Mouse (Mus musculus) cerebral cortex, adult 2 months (tissue): ENCODE results near the gene Ppp1r37.

Experiments
- WGBS: fragments of 180-500 bp; shearing (Covaris S2); methylation state at CpG from one replicate; pipeline ENCODE4 v1.1.7; 2018; 5-methylcytosine and 5-hydroxymethylcytosine counted together

The Ppp1r37 gene

DNA sequence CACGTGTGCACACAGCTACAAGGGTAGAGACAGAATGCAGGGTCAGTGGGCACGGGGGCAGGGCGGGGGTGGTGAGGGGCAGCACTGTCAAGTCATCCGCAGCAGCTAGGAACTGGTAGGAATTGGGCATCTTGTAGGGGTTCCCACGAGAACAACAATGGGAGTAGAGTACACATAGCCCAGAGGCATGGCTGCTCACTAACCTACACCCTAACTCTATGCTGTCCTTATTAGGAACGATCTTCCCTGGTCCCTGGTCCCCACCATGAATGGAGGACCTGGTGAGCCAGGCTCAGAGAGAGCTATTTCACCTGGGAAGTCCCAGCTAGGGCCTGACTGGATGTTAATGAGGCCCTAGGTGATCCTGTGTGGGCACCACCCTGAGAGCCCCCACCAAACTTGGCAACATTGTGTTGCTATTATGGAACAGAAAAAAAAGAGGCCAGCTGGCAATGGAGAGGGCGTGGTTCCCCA lies 21.2 kb downstream of the Ppp1r37 start:
- 57% methylated on average over 7 of the region's 7 CpGs for WGBS

DNA sequence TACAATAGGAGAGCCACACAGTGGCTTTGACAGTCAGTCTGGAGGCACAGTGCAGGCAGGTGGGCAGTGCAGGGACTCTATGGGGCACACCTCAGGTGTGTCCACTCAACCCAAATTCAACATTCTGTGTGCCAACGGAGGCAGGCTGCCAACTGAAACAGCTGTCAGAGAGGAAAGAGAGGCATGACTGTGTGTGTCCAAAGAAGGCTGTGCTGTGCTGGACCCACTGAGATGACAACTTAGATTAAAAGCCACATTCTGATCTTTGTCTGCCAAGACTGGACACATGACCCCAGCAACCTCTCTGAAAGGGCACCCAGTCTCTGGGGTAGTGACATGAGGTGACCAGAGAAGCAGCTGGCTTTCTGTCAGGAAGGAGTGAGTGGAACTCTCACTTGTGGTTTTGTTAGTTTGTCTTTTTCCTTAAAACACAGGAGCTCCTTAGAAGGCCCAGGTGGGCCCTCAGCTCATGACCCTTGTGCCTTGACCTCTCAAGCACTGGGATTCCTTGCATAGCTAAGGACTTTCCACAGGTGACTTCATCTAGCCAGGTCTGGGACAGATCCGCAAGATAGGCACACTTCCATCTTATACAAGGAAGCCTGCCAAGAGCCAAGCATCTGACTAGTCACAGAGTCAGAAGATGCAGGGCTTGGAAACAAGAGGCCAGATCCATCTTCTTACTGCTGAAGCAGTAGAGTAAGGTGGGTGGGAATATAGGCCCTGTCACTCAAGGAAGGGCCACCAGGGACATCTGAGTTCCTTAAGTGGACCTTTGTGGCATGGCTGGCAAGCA lies 21.9 kb downstream of the Ppp1r37 start:
- WGBS, result 67% methylated on average over 2 of the region's 2 CpGs

DNA sequence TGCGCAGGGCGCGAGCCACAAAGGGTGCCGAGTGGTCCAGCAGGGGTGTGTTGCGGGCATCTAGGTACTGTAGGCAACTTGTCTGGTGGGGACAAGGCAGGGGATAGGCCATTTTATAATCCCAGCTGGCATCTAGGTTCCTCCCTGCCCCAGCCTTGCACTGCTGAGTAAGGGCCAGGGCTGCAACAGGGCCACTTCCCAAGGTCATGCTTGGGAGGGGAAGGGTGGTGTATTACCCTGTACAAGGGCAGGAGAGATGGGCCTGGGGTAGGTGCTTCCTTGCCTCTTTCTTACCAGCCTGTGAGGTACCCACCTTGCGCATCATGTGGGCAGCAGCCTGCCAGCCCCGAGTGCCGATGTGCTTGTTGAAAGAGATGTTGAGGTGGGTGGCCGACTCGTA lies 28.2 kb downstream of the Ppp1r37 start:
- WGBS, result 81% methylated on average over 10 of the region's 10 CpGs

DNA sequence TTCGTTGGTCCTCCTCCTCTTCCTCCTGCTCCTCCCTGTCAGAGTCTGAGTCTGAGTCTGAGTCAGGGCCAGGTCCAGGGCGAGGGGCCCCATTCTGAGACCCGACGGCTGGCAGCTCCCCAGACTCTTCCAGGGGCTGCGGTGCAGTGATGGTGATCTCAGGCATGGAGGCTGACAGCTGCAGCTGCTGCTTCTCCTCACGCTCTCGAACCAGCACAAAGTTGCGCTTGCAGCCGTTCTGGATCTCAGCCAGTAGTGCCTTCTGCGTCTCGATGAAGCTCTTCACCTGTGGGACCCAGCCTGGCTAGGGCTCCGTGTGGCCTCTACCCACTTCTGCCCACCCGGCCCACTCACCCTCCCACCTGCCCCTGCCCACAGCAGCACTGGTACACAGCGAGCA lies 30.6 kb downstream of the Ppp1r37 start:
- 67% methylated on average over 14 of the region's 14 CpGs for WGBS

DNA sequence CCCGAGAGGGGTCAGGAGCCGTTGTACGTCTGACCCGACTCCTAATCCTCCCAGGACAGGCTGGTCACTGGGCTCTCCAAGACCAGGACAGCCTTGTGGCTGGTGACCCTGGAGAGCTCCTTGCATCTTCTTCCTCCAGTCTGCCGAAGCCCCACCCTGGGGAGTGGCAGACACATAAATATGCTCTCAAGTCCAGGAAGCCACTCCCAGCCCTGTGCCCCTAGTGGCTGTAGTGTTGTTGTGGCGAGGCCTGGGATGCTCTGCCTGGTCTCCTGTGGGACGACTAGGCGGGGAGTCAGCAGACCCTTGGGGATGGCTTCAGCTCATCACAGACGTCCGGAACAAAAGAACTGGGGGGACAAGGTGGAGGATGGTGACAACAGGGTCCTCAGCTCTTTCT lies 31.8 kb downstream of the Ppp1r37 start:
- WGBS, result 80% methylated on average over 10 of the region's 10 CpGs

DNA sequence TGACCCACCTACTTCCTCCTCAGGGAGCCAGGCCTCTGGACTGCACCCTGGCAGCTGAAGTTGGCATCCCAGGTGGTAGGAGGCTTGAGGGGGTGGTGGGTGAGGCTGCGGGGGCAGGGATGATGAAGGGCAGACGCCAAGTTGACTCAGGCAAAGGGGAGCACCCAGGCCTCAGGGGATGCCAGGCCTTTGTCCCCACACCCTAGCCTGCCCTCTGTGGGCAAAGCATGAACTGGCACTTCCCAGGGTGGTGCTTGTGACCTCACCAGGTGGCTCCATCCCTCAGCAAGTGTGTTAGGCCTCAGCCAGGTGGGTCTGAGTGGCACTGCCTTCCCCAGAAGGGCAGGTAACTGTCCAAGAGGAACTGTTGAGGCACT lies 37.8 kb downstream of the Ppp1r37 start:
- WGBS, result 57% methylated on average over 2 of the region's 2 CpGs

DNA sequence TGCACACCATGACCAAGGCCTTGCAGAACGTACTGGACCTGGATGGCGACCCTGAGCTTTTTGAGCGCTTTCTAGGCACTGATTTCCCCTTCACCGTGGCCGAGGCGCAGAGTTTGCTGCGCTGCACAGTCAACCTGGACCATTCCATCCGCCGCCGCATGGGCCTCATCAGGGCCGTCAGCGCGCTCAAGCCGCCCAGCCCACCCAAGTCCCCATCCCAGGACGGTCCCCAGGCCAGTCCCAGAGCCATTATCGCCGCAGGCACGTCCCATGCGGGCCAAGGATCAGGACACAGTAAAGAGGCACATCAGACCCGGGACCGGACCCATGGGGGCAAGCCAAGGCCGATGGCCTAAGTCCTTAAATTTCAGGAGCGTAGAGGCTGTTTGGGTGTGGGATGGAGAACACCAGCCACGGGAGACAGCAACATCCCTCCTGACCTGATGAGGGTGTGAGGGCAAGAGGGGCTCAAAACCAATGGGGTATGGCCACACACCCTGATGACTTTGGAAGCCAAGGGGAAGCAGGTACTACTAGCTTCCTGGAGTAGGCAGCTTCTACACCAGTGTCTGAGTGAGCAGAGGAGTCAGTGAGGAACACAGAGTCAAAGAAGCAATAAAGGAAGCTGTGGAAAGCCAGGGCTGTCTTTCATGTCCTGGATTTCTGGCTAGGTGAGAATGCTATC lies 38.3 kb downstream of the Ppp1r37 start:
- WGBS, result 13% methylated on average over 24 of the region's 24 CpGs

DNA sequence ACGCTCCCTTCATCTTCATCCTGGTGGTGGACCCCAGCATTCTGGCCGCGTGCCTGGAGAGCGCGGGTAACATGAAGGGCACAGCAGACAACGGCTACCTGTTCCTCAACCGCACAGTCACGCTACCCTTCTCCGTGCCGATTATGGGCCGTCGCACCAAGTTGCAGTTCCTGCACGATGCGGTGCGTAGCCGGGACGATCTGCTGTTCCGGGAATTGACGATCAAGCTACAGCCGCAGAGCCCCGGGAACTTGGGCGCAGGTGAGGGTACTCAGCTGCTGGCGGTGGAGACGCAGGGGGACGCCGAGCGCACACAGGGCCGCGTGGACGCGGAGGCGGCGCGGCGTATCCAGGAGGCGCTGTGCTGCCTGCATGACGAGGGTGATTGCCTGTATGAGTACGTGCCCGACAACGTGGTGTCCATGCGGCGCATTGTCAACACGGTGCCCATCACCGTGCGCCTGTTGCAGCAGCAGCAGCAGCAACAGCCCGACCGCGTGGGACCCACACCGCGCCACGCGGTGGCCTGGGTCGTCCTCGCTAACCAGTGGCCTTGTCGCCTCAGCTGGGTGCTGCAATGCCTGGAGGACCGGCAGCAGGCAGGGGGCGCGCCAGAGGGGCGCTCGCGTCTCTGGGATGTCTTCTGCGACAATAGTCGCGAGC lies 39.0 kb downstream of the Ppp1r37 start:
- WGBS, result under 1% methylated on average over 64 of the region's 64 CpGs

DNA sequence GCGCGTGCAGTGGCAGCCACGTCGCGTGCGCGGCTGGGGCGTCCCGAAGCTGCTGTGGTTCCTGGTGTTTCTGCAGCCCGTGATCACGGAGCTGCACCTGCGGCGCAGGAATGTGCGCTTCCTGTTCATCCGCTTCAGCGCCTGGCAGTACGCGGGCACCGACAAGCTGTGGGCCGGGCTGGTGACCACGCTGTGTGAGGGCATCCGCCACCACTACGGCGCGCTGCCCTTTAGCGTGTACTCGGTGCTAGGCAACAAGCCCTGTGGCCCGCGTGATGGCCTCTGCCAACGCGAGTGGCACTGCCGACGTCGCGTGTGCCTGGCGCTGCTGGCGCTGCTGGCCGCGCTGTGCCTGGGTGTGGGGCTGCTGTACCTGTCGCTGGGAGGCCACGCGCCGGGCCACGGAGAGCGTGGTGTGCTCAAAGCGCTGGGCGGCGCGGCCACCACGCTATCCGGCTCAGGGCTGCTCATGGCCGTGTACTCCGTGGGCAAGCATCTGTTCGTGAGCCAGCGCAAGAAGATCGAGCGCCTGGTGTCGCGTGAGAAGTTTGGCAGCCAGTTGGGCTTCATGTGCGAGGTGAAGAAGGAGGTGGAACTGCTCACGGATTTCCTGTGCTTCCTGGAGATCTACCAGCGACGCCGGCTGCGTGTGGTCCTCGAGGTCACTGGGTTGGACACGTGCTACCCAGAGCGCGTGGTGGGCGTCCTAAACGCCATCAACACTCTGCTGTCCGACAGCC lies 39.7 kb downstream of the Ppp1r37 start:
- 7% methylated on average over 72 of the region's 72 CpGs for WGBS

DNA sequence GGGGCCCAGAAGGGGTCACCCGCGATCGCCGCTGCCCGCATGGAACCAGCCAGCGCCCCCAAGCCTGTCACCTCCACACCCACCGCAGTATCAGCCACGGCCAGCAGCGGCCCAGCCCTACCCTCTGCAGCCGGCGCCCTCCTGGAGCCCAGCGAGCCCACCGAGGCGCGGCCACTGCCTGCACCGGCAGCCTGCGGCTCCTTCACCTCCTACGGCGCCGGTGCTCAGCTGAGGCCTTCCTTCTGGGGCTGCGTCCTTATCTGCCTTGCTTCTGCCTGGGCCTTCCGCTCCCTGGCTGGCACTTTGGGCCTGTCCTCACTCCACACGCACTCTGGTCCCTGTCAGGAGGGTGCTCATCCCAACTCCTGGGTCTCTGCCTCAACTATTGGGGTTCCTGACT lies 42.8 kb downstream of the Ppp1r37 start:
- WGBS, result 30% methylated on average over 23 of the region's 23 CpGs

DNA sequence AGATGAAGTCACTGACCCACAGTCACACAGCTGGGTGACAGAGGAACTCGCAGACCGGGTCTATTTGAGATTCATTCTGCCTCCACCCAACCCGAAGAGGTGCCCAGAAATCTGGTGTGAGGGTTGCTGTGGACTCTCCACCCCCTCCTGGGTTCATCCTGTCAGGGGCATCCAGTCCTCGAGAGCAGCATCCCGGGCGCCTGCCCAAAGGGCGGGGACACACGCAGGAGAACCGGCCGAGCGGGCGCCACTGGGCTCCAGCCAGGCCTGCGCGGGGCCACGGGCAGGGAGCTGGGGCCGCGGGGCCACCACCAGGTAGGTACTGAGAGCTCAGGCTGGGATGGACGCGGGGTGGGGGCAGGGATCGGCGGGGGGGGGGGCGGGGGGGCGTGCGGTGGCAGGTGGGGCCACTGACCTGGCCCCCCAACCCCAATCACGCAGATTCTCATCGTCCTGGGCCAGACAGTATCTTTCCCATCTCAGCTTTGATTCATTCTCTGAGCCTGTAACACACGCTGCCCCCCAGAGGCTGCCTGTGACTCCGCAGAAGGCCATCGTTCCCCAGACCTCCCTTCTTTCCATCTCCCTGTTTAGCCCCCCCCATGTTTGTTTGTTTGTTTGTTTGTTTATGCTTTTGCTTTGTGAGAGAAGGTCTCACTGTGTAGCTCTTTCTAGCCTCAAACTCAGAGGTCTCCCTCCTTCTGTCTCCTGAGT lies 45.1 kb downstream of the Ppp1r37 start, which contains the start of gene Nkpd1:
Gene Nkpd1, plus strand, starts transcription at position 187 of the 714 bp plus-strand sequence.
- 6% methylated on average over 20 of the region's 29 CpGs for WGBS

DNA sequence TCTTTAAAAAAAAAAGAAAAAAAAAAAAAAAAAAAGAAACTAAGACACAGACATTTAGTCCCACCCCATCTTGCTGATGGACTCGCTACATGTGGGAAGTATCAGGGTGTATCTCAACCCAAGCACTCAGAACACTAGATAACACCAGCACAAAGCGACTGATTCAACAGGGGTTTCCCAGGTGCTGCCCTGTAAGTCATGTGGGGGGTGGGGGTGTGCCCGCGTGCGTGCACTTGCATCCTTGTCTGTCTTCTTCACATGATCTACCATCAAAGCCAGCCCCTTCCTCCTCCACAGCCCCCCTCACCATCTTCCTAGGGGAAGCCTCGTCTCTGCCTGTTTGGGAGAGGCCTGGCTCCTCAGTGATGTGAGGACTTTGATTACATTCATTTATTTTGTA lies 50.5 kb downstream of the Ppp1r37 start:
- 88% methylated on average over 6 of the region's 6 CpGs for WGBS

DNA sequence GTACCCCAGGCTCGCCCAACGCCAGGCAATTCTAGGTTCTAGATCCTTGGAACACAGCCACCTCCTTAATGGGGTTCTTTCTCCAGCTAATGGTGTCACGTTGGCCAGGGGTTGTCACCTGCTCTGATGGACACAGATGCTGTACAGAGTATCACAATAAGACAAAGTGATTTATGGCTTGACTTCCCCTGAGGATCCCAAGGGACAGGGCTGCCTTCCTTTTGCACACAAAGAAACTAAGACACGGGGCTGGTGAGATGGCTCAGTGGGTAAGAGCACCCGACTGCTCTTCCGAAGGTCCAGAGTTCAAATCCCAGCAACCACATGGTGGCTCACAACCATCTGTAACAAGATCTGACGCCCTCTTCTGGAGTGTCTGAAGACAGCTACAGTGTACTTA lies 50.9 kb downstream of the Ppp1r37 start:
- WGBS, result 72% methylated on average over 7 of the region's 7 CpGs

DNA sequence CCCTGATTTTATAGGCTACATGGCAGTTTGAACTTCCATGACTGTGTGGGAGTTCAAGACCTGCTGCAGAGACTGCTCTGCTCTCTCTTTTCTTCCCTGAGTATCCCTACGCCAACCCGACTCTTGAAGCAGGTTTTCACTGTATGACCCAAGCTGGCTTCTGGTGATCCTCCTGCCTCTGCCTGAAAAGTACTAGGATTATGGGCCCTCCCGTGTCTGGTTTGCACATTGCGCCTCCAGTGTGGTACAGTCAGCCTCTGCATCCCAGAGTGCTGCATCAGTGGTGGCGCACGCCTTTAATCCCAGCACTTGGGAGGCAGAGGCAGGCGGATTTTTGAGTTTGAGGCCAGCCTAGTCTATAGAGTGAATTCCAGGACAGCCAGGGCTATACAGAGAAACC lies 53.1 kb downstream of the Ppp1r37 start:
- 91% methylated on average over 7 of the region's 7 CpGs for WGBS

DNA sequence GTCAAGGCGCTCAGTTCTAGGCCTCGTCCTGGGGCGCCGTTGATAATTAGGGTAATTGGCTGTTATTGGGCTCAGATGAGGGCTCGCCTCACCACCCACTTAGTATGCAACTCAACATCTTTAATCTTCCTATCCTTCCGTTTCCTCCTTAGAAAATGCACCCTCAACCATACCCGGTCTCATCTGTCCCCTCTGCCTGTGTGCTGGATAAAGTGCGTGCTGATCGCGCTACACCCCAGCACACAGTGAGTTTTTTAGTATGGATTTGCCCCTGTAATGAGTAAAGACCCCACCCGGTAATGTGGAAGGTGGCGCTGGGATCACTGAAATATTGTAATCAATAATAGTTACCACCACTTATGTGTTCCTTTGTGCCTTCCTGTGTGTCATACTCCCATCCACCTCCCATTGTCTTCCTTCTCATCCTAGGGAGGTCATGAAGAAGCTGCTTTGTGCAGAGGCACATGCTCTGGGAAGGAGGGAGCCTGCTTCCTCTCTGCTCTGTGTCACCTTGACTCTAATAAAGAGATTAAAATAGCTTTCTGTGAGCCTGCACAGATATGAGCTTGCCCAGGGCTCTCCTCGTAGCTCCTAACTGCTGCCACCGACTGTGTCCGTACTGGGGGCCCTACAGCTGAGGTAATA lies 53.8 kb downstream of the Ppp1r37 start:
- 5% methylated on average over 15 of the region's 15 CpGs for WGBS

DNA sequence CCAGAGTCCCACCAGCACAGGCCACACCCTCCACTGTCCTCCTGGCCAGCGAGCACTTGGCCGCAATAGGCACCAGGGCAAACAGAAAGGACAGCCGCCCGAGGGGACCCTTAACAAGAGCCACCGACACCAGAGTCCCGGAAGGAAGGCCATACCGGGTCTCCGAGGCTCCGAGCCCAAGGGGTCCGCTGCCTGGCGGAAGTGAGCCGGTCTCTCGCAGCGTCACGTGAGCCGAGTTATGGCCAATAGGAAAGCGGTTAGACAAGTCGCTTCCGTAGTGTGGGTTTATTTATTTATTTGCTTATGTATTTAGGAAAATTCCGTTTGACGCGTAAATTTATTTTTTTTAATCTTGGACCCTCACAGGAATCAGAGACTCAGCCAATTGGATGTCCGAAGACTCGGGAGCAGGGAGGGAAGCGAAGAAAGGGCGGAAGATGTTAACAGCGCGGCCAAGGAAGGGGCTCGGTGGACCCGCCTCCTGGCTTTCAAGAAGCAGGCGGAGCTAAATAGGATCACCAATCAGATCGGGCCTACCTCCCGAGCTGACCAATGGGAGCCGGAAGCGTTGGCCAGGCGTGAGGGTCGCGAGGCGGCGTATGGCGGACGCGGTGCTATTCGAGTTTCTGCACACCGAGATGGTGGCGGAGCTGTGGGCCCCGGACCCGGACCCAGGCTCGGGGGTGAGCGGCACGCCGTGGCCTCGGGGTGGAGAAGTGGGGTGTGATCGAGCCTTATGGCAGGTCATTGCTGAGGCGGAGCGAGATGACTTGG lies 54.5 kb downstream of the Ppp1r37 start, which contains the start of the genes Bloc1s3 and Trappc6a:
Gene Bloc1s3, minus strand, starts transcription at position 218 of the 774 bp plus-strand sequence.
Gene Trappc6a, plus strand, starts transcription at position 246 of the 774 bp plus-strand sequence.
- WGBS, result under 1% methylated on average over 56 of the region's 56 CpGs

DNA sequence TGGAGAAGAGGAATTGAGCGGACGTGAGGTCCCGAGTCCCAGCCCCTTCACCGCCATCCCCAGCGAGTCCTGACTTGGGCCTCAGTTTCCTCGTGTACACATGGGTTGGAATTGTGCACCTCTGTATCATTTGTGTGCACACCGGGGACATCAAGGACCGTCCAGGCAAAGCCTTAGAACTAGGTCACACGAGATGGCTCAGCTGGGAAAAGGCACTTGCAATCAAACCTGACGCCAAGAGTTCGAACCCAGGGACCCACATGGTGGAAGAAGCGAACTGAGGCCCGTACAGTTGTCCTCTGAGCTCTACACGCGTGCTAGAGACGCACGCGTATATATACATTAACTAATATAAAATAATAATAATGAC lies 55.3 kb downstream of the Ppp1r37 start:
- 7% methylated on average over 18 of the region's 18 CpGs for WGBS

DNA sequence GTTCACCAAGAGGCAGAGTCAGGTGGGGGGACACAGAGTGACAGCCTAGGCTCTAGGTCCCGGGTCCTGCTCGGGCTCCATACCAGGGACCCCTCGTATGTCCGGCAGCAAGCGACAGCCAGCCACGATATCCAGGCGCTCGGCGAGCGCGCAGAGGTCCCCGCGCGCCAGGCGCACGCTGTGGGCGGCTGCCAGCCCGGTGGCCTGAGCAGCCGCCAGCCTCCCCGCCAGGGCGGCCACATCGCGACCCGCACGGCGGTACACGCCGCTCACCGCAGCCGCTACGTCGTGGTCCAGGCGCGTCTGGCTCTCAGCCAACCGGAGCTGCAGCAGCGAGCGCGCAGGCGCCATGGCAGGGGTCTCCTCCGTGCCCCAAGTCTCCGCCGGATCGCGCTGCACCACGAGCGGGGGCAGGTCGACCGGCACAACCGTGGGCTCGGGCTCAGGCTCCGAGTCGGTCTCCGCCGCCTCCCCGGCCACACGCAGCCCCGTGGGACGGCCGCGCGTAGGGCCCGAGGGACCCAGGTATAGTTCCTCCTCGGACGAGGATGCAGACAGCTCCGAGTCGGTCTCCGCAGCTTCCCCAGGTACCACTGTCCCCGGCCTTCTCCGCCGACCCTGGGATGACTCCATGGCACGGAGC lies 55.8 kb downstream of the Ppp1r37 start:
- WGBS, result 7% methylated on average over 71 of the region's 71 CpGs

DNA sequence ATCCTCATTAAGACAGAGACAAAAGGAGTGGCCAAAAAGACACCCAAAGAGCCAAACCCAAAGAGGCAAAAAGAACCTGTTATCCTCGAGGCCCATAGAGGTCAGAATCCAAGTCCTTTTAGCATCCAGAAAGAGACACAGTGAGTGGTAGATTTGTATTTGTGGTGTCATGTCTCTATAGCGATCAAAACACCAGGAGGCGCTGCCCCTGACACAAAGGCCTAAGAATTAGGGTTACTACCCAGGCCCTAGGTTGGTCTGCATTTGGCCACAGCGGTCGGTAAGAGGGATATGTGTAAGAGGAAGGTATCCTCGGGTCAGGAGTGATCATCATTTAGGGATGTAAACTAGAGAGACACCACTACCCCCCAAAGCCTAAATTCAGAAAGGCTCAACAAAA lies 56.5 kb downstream of the Ppp1r37 start:
- WGBS, result 60% methylated on average over 6 of the region's 6 CpGs
